Mouse (Mus musculus): ENCODE data around the gene Strn3.

- no peak for TF ChIP-seq POLR2A (IDR thresholded peaks at IDR 0.05; ENCODE audit: borderline replicate concordance, extremely low read depth, low read depth, low read length)
- TF ChIP-seq CTCF (IDR thresholded peaks at IDR 0.05; ENCODE audit: insufficient read depth, low read length), result no peak
Observed at GRCm38 (mm10) chr12:51694966-51695365, 3.3 kb upstream of the Strn3 start.

Measured in lung, adult 2 months (tissue).